Mouse (Mus musculus): ENCODE results near the gene Rufy2. TPM values are rescaled to one million over a fixed set of nuclear protein-coding genes. Genes with fewer than 3 reads are reported as not detected.

Gene Rufy2
- polyA plus RNA-seq, 1 experiment from 2014 or later = 15.0 TPM

DNA sequence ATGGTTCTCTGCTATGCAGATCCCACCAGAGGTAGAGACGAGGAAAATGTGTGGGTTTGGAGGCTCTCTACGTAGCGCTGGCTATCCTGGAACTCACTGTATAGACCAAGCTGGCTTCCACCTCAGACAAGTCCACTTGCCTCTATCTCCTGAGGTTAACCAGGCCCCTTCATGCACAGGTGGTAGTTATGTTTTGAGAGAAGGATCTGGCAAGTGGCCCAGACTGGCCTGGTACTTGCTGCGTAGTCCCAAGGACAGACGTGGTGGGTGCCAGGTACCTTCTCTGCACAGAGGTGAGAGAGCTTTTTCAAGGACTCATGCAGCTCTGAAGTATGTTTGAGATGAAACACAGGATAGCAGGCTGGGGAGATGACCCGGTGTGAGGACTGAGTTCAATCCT lies 4.5 kb downstream of the Rufy2 start:
- Histone ChIP-seq H3K4me3 (no peak overlapping the region), H3K27me3 (no peaks in the 10 kb centered on the region), H3K9me3 (replicated peaks) (no peaks in the 10 kb centered on the region), H3K4me1 (replicated peaks) (peaks cover 15% of the 10 kb centered on the region), H3K36me3 (peaks cover 4% of the 10 kb centered on the region; the same call in 1 of the 2 replicates), H3K9ac (no peak overlapping the region), H3K27ac (peak overlapping the region; percentile 67), H3K4me2 (0 out of 2 replicates have a peak overlapping the region, but pooled peaks have one; percentile 11)
- ATAC-seq (replicated peaks; ENCODE audit: insufficient number of reproducible peaks, insufficient read depth, low FRiP score, low read depth) = peak; percentile 38; the same call in 1 of the 2 replicates
- 58% methylated on average over 6 of the region's 6 CpGs for WGBS

DNA sequence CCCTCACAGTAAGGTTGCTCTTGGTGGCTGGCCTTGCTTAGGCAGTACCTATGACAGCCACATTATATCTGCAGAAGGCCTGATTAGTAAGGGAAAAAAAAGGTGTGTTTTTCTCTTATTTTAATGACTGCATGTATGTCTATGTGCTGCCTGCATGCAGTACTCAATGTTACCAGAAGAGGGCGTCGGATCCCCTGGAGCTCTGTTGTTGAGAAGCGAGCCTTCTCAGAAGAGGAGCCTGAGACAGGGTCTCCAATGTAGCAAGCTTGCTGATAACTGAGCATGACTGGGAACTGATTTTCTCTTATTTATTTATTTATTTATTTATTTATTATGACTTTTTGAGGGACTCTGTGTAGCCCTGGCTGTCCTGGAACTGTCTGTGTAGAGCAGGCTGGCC lies 7.3 kb downstream of the Rufy2 start:
- ATAC-seq (replicated peaks; ENCODE audit: insufficient number of reproducible peaks, insufficient read depth, low FRiP score, low read depth) = no peak

DNA sequence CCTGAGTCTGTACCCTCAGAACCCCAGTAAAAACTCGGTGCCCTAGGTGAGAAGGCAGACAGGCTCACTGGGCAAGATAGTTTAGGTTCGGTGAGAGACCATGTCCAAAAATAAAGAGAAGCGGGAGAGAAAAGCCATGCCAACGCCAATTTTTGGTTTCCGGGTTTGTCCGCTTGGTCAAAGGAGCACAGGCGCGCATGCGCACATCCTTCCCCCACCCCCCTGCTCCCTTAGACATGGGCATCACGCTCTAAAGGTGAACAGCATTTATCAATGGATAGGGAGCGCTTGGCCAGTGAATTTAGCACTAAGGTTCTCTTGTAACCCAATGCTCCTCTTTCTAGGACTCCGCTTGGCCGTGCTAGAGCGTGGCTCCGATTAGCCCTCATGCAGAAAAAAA lies 10.6 kb downstream of the Rufy2 start:
- H3K4me2 ChIP-seq = no peak overlapping the region
- no peaks in the 10 kb centered on the region for H3K9me3 ChIP-seq (replicated peaks)

More for the DNA sequence above, 7.3 kb downstream of the Rufy2 start:
- no peaks in the 10 kb centered on the region for H3K27me3 ChIP-seq
- peaks cover 30% of the 10 kb centered on the region for H3K36me3 ChIP-seq
- peaks cover 9% of the 10 kb centered on the region for H3K4me1 ChIP-seq (replicated peaks)
- H3K4me3 ChIP-seq = no peak overlapping the region
- no peaks in the 10 kb centered on the region for H3K9me3 ChIP-seq (replicated peaks)
- no peak overlapping the region for H3K27ac ChIP-seq
- H3K9ac ChIP-seq = no peak overlapping the region
- 29% methylated on average over 3 of the region's 3 CpGs for WGBS
- H3K4me2 ChIP-seq = no peak overlapping the region

DNA sequence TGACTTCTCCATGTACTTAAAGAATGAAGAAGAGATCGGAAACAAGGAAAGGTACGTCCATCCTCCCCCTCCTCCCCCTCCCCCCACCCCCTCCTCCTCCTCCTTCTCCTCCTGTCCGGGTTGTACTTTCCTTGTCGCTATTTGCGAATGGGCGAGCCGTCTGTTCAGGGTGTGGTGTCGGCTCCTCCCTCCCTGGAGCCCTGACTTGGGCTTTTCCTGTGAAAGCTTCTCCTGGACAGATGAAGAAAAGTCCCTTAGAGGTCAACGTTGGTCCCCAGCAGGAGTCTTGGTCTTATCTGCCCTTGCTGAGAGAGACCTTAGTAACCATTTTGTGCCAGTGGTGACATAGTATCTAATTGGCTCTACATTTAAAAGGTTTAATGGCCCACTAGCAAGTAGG lies 14.0 kb downstream of the Rufy2 start:
- Histone ChIP-seq H3K4me2 (no peak overlapping the region), H3K9me3 (replicated peaks) (no peaks in the 10 kb centered on the region), H3K27me3 (no peaks in the 10 kb centered on the region), H3K4me1 (replicated peaks) (no peaks in the 10 kb centered on the region), H3K9ac (no peak overlapping the region), H3K4me3 (no peak overlapping the region), H3K36me3 (peaks cover 67% of the 10 kb centered on the region), H3K27ac (no peak overlapping the region)
- no peak for ATAC-seq (replicated peaks; ENCODE audit: insufficient number of reproducible peaks, insufficient read depth, low FRiP score, low read depth)
- 80% methylated on average over 6 of the region's 9 CpGs for WGBS

More for the DNA sequence above, 10.6 kb downstream of the Rufy2 start:
- no peaks in the 10 kb centered on the region for H3K4me1 ChIP-seq (replicated peaks)
- no peak overlapping the region for H3K27ac ChIP-seq
- H3K9ac ChIP-seq = no peak overlapping the region
- H3K4me3 ChIP-seq = no peak overlapping the region
- ATAC-seq (replicated peaks; ENCODE audit: insufficient number of reproducible peaks, insufficient read depth, low FRiP score, low read depth) = no peak
- no peaks in the 10 kb centered on the region for H3K27me3 ChIP-seq
- peaks cover 44% of the 10 kb centered on the region for H3K36me3 ChIP-seq
- WGBS = 93% methylated on average over 15 of the region's 15 CpGs

DNA sequence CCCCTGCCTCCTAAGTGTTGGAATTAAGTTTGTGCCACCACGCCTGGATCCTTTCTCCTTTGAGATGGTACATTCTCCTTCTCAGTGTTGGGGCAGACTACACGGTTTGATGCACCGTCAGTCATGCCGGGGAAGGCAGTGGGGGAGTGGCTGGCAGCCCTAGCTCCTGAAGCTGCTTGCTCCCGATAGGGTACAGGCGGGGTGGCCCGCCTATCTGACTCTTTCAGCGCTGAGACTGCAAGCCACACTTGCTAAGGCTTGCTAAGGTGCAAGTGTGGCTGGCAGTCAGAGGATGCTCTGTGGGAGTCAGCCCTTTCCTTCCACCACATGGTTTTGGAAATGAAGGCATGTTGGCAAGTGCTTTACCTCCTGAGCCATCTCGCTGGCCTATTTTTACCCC lies 20.6 kb downstream of the Rufy2 start:
- WGBS = 73% methylated on average over 9 of the region's 9 CpGs
- Histone ChIP-seq H3K4me1 (replicated peaks) (no peaks in the 10 kb centered on the region), H3K27me3 (no peaks in the 10 kb centered on the region), H3K4me3 (no peak overlapping the region), H3K4me2 (no peak overlapping the region), H3K9me3 (replicated peaks) (no peaks in the 10 kb centered on the region), H3K9ac (no peak overlapping the region), H3K27ac (no peak overlapping the region), H3K36me3 (peaks cover 72% of the 10 kb centered on the region)
- ATAC-seq (replicated peaks; ENCODE audit: insufficient number of reproducible peaks, insufficient read depth, low FRiP score, low read depth) = no peak

DNA sequence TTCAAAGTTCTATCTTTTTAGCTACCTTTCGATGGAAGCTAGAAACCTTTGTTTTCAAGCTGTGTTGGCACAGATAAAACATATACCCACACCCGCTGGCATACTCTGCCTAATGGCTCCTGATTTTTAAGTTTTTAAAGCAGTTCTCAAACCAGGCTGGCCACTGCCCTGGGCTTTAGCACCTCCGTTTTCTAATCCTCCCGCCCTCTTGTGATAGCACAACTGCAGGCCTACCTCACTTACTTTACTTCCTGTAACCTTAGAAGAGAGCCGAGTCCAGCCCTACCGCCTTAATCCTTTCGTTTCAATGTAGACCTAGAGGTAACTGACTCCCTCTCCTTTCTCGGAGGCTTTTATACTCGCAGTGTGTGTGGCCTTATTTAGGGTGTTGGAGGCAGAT lies 23.2 kb downstream of the Rufy2 start:
- Histone ChIP-seq H3K4me2 (no peak overlapping the region), H3K27me3 (no peaks in the 10 kb centered on the region), H3K9me3 (replicated peaks) (no peaks in the 10 kb centered on the region), H3K4me3 (no peak overlapping the region), H3K36me3 (peaks cover 71% of the 10 kb centered on the region), H3K9ac (no peak overlapping the region), H3K4me1 (replicated peaks) (no peaks in the 10 kb centered on the region), H3K27ac (no peak overlapping the region)
- 65% methylated on average over 9 of the region's 9 CpGs for WGBS
- ATAC-seq (replicated peaks; ENCODE audit: insufficient number of reproducible peaks, insufficient read depth, low FRiP score, low read depth) = no peak

DNA sequence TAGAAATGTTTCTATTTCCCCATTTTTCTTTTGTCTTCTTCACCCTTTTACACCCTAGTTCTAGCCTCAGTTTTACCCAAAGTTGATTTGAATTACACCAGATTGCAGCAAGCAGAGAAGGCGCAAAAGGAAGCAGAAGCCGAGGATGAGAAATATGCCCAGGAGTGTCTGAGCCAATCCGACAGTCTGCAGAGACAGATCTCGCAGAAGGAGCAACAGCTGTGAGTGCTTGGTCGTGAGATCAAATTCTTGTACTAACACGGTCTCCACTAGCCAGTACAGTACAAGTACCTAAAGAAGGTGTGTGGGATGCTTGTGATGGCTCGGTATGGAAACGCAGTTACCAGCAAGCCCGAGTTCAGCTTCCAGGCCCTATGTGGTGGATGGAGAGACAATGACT lies 24.5 kb downstream of the Rufy2 start:
- no peaks in the 10 kb centered on the region for H3K27me3 ChIP-seq
- 87% methylated on average over 9 of the region's 9 CpGs for WGBS
- no peaks in the 10 kb centered on the region for H3K9me3 ChIP-seq (replicated peaks)
- H3K36me3 ChIP-seq = peaks cover 74% of the 10 kb centered on the region
- no peak overlapping the region for H3K4me3 ChIP-seq
- H3K9ac ChIP-seq = no peak overlapping the region
- H3K27ac ChIP-seq = no peak overlapping the region
- H3K4me2 ChIP-seq = no peak overlapping the region
- H3K4me1 ChIP-seq (replicated peaks) = no peaks in the 10 kb centered on the region
- ATAC-seq (replicated peaks; ENCODE audit: insufficient number of reproducible peaks, insufficient read depth, low FRiP score, low read depth) = no peak

DNA sequence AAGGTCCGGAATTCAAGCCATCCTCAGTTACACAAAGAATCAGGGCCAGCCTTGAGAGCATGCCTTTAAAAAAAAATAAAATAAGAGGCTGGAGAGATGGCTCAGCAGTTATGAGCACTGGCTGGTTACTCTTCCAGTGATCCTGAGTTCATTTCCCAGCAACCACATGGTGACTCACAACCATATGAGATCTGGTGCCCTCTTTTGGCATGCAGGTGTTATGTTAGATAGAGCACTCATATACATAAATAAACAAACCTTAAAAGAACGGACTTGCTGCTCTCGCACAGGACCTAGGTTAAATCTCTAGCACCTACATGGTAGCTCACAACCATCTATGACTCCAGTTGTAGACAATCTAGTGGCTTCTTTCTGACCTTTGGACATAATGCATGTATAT lies 28.2 kb downstream of the Rufy2 start:
- Histone ChIP-seq H3K9ac (no peak overlapping the region), H3K9me3 (replicated peaks) (no peaks in the 10 kb centered on the region), H3K4me1 (replicated peaks) (no peaks in the 10 kb centered on the region), H3K36me3 (peaks cover 72% of the 10 kb centered on the region), H3K4me3 (no peak overlapping the region), H3K27me3 (no peaks in the 10 kb centered on the region), H3K4me2 (no peak overlapping the region), H3K27ac (no peak overlapping the region)
- 61% methylated on average over 3 of the region's 3 CpGs for WGBS
- ATAC-seq (replicated peaks; ENCODE audit: insufficient number of reproducible peaks, insufficient read depth, low FRiP score, low read depth) = no peak

DNA sequence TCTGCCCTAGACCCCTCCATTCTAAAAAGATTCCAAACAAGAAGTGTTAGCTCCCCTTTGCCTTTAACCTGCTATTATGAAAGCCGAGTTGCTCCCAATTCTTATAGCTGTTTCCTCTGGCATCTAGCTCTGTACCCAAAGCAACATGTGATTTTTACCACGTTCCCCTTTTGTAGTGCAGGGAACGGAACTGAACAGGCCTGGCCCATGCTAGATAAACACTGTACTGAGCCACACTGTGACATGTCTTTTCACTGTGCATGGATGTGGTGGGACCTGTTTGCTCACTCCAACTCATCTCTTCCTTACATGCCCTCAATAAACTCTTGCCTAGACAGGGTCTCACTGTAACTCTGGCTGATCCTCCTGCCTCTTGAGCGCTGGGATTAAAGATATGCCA lies 30.2 kb downstream of the Rufy2 start:
- H3K36me3 ChIP-seq = peaks cover 82% of the 10 kb centered on the region
- H3K9ac ChIP-seq = no peak overlapping the region
- no peaks in the 10 kb centered on the region for H3K9me3 ChIP-seq (replicated peaks)
- no peaks in the 10 kb centered on the region for H3K27me3 ChIP-seq
- H3K4me1 ChIP-seq (replicated peaks) = no peaks in the 10 kb centered on the region
- H3K27ac ChIP-seq = no peak overlapping the region
- H3K4me2 ChIP-seq = no peak overlapping the region
- WGBS = 75% methylated on average over 4 of the region's 4 CpGs
- ATAC-seq (replicated peaks; ENCODE audit: insufficient number of reproducible peaks, insufficient read depth, low FRiP score, low read depth) = no peak
- H3K4me3 ChIP-seq = no peak overlapping the region

DNA sequence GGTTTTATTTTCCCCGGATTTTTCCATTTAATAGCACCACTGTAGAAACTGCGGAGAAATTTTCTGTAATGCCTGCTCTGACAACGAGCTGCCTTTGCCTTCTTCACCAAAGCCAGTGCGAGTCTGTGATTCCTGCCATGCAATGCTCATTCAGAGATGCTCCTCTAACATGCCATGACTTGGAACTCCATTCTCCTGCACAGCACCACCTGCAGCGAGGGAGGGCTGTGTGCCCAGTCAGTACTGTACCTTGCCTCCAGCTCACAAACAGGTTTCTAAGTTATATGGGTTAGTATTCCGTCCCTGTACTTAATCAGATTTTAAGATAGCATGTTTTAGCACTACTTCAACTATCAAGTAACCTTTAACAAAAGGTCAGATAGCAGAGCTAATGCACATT lies 31.5 kb downstream of the Rufy2 start:
- no peak for ATAC-seq (replicated peaks; ENCODE audit: insufficient number of reproducible peaks, insufficient read depth, low FRiP score, low read depth)
- Histone ChIP-seq H3K27ac (no peak overlapping the region), H3K27me3 (no peaks in the 10 kb centered on the region), H3K9ac (no peak overlapping the region), H3K4me2 (no peak overlapping the region), H3K4me1 (replicated peaks) (no peaks in the 10 kb centered on the region), H3K36me3 (peaks cover 83% of the 10 kb centered on the region), H3K4me3 (no peak overlapping the region), H3K9me3 (replicated peaks) (no peaks in the 10 kb centered on the region)
- 85% methylated on average over 6 of the region's 6 CpGs for WGBS

DNA sequence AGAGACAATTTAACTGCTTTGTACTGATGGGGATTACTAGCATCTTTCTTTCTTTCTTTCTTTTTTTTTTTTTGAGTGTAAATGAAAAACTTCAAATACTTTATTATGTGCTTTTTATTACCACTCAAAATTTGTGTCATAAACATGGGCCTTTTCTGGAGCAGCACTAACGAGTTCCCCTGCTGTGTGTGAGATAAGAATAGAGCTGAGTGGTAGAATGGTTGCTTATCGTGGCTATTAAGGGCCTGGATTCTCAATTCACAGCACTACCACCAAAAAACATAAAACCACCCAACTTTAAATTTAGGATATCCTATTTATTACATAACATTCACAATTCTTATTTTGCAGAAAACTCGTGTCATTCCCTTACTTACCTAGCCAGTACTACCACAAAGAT lies 33.5 kb downstream of the Rufy2 start:
- Histone ChIP-seq H3K4me3 (no peak overlapping the region), H3K4me1 (replicated peaks) (no peaks in the 10 kb centered on the region; the same call in 1 of the 2 replicates), H3K9me3 (replicated peaks) (no peaks in the 10 kb centered on the region), H3K36me3 (peaks cover 80% of the 10 kb centered on the region), H3K27me3 (no peaks in the 10 kb centered on the region), H3K4me2 (no peak overlapping the region), H3K27ac (no peak overlapping the region), H3K9ac (no peak overlapping the region)
- 67% methylated on average over 3 of the region's 3 CpGs for WGBS
- ATAC-seq (replicated peaks; ENCODE audit: insufficient number of reproducible peaks, insufficient read depth, low FRiP score, low read depth) = no peak

DNA sequence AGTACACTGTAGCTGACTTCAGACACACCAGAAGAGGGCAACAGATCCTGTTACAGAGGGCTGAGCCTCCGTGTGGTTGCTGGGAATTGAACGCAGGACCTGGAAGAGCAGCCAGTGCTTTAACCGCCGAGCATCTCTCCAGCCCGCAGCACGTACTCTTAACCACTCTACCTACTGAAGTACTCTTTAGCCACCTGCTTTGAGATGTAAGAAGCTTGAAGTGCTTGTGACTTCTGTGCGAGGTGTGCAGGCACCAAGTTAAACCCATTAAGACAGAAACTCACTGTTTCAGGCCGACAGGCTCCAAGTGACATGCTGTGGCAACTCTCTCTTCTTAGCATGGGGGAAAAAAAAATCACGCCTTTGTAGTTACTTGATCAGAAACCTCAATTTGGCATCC lies 34.1 kb downstream of the Rufy2 start:
- Histone ChIP-seq H3K9ac (no peak overlapping the region), H3K27me3 (no peaks in the 10 kb centered on the region), H3K4me1 (replicated peaks) (peaks cover 3% of the 10 kb centered on the region), H3K9me3 (replicated peaks) (no peaks in the 10 kb centered on the region), H3K4me2 (no peak overlapping the region), H3K36me3 (peaks cover 75% of the 10 kb centered on the region), H3K4me3 (no peak overlapping the region), H3K27ac (no peak overlapping the region)
- 90% methylated on average over 9 of the region's 9 CpGs for WGBS
- no peak for ATAC-seq (replicated peaks; ENCODE audit: insufficient number of reproducible peaks, insufficient read depth, low FRiP score, low read depth)

Data from heart, embryonic 15.5 days (tissue).